ENCODE assay signal across 8 mouse cellular contexts in genomic region chr7:144940003-144940571, GRCm38 (mm10). TPM values are rescaled to one million over a fixed set of nuclear protein-coding genes. Genes with fewer than 3 reads are reported as not detected.
A peak's percentile ranks its signal among the peaks of the same experiment; 100 is the strongest.
DNase-seq lines count a peak whose midpoint lies in the region; ATAC-seq and TF ChIP-seq lines count a peak whose summit lies in the region.

No protein-coding gene starts in this region.

- no peaks in the 10 kb centered on the region for H3K9me3 ChIP-seq in ES-E14 (ENCODE audit: control insufficient read depth, insufficient read depth, low read depth, low read length)
- H3K9me3 ChIP-seq in kidney, embryonic 15.5 days (replicated peaks) = no peaks in the 10 kb centered on the region
- H3K9me3 ChIP-seq in midbrain, embryonic 12.5 days = no peaks in the 10 kb centered on the region

- no peaks in the 10 kb centered on the region for H3K27me3 ChIP-seq in kidney, embryonic 15.5 days
- peaks cover 59% of the 10 kb centered on the region for H3K27me3 ChIP-seq in midbrain, embryonic 12.5 days

- H3K9ac ChIP-seq in ES-E14 (ENCODE audit: insufficient read depth, low read depth, low read length, poor library complexity, severe bottlenecking) = peak overlapping the region; percentile 84
- peak overlapping the region; percentile 79 for H3K9ac ChIP-seq in kidney, embryonic 15.5 days
- H3K9ac ChIP-seq in midbrain, embryonic 12.5 days (replicated peaks) = peak overlapping the region; percentile 84

- DNase-seq in 3T3-L1 (ENCODE audit: low read depth, low spot score) (peak; percentile 68), ES-E14 (ENCODE audit: low read depth, low spot score) (no peak), adipocyte (ENCODE audit: low spot score) (no peak)
- peak; percentile 47 to 63 for DNase-seq in heart, adult 18-20 months
- no peak for DNase-seq in layer of hippocampus, adult 18-20 months (ENCODE audit: low spot score in 2 of 2)

- no peaks in the 10 kb centered on the region; a peak in 2 of 4 replicates for H3K4me1 ChIP-seq in ES-E14 (ENCODE audit: control insufficient read depth in 2 of 2, insufficient read depth in 2 of 2, low read length in 2 of 2, poor library complexity in 1 of 2)
- peaks cover 82% of the 10 kb centered on the region for H3K4me1 ChIP-seq in kidney, embryonic 15.5 days
- peaks cover 65% of the 10 kb centered on the region for H3K4me1 ChIP-seq in midbrain, embryonic 12.5 days

- ATAC-seq in kidney, embryonic 15.5 days (replicated peaks; ENCODE audit: low FRiP score) = peak; percentile 22
- ATAC-seq in midbrain, embryonic 12.5 days (ENCODE audit: low FRiP score, low read depth) = peak; percentile 44
- no peak for ATAC-seq in CD4-positive, CD25-positive, alpha-beta regulatory T cell, adult 4 months

- under 1% methylated on average over 22 of the region's 22 CpGs for WGBS in kidney, embryonic 15.5 days
- under 1% methylated on average over 22 of the region's 22 CpGs for WGBS in midbrain, embryonic 12.5 days

- H3K27ac ChIP-seq in ES-E14 (ENCODE audit: insufficient read depth, low read depth, low read length, poor library complexity, severe bottlenecking) = peak overlapping the region; percentile 97
- H3K27ac ChIP-seq in kidney, embryonic 15.5 days = peak overlapping the region; percentile 97
- H3K27ac ChIP-seq in midbrain, embryonic 12.5 days (replicated peaks) = peak overlapping the region; percentile 88

- peak overlapping the region; percentile 89 for H3K4me2 ChIP-seq in kidney, embryonic 15.5 days
- peak overlapping the region; percentile 94 for H3K4me2 ChIP-seq in midbrain, embryonic 12.5 days (replicated peaks)

- H3K4me3 ChIP-seq in ES-E14 (ENCODE audit: insufficient read depth in 1 of 2, low read depth in 1 of 2, low read length in 2 of 2, poor library complexity in 1 of 2, severe bottlenecking in 1 of 2) = peak overlapping the region; percentile 64 to 75
- H3K4me3 ChIP-seq in kidney, embryonic 15.5 days (replicated peaks) = peak overlapping the region; percentile 73
- peak overlapping the region; percentile 72 for H3K4me3 ChIP-seq in midbrain, embryonic 12.5 days

- peaks cover 26% of the 10 kb centered on the region for H3K36me3 ChIP-seq in ES-E14 (ENCODE audit: control insufficient read depth, insufficient read depth, low read length, poor library complexity, severe bottlenecking)
- peaks cover 23% of the 10 kb centered on the region for H3K36me3 ChIP-seq in kidney, embryonic 15.5 days
- peaks cover 21% of the 10 kb centered on the region for H3K36me3 ChIP-seq in midbrain, embryonic 12.5 days

- in situ Hi-C loops in ES-E14 (cut with MboI; ENCODE audit: low sequenced_read_pairs in 2 of 2, unreplicated experiment in 2 of 2) = no loop called here

TF ChIP-seq in ES-E14, 5 proteins besides CTCF, POLR2A, EP300 and RAD21:
- TF ChIP-seq MAFK (IDR thresholded peaks at IDR 0.05; ENCODE audit: insufficient read depth, low read depth, low read length) (no peak), ZC3H11A (IDR thresholded peaks at IDR 0.05; ENCODE audit: borderline replicate concordance, low read depth, low read length) (no peak), HCFC1 (IDR thresholded peaks at IDR 0.05; ENCODE audit: borderline replicate concordance, insufficient read depth, low read length) (no peak), ZNF384 (IDR thresholded peaks at IDR 0.05; ENCODE audit: low read depth, low read length) (no peak), CHD2 (IDR thresholded peaks at IDR 0.05; ENCODE audit: low read depth, low read length) (no peak)

RNA-seq across cellular contexts. Expression of gene Ccnd1, which starts 0.4 kb away (rescaled TPM):
- 57.6 and 65.9 TPM in 2 replicates for total RNA-seq in ES-E14 (2012; rRNA removed)
- total RNA-seq in heart, adult 18-20 months (2021) = 10 to 100 TPM; 38.3 to 62.8 TPM
- polyA plus RNA-seq in kidney, embryonic 15.5 days (2015; fragmentation: Nextera tagmentation; extraction: Ambion mirVana) = 229 and 245 TPM in 2 replicates
- 259 and 289 TPM in 2 replicates for polyA plus RNA-seq in midbrain, embryonic 12.5 days (2016; fragmentation: Nextera tagmentation; extraction: Ambion mirVana)
- total RNA-seq in layer of hippocampus, adult 18-20 months (2021) = 10 to 100 TPM; 56.0 to 59.6 TPM
- under 1 TPM; 0.83 to 0.87 TPM for polyA plus RNA-seq in CD4-positive, CD25-positive, alpha-beta regulatory T cell, adult 4 months (2017; shearing (Covaris generic))

RNA-seq across cellular contexts. Expression of gene LTO1, which starts 25.2 kb away (rescaled TPM):
- 23.9 TPM in 2 replicates for total RNA-seq in ES-E14 (2012; rRNA removed)
- total RNA-seq in heart, adult 18-20 months (2021) = 10 to 100 TPM; 18.1 to 18.3 TPM
- polyA plus RNA-seq in kidney, embryonic 15.5 days (2015; fragmentation: Nextera tagmentation; extraction: Ambion mirVana) = 25.8 and 27.9 TPM in 2 replicates
- polyA plus RNA-seq in midbrain, embryonic 12.5 days (2016; fragmentation: Nextera tagmentation; extraction: Ambion mirVana) = 33.6 and 36.4 TPM in 2 replicates
- 10 to 100 TPM; 25.6 to 27.2 TPM for total RNA-seq in layer of hippocampus, adult 18-20 months (2021)
- polyA plus RNA-seq in CD4-positive, CD25-positive, alpha-beta regulatory T cell, adult 4 months (2017; shearing (Covaris generic)) = 10 to 100 TPM; 39.4 to 48.0 TPM

RNA-seq across cellular contexts. Expression of gene Fgf15, which starts 43.8 kb away (rescaled TPM):
- 10.8 and 43.2 TPM in 2 replicates for total RNA-seq in ES-E14 (2012; rRNA removed)
- total RNA-seq in heart, adult 18-20 months (2021) = not detected
- 2.3 and 2.4 TPM in 2 replicates for polyA plus RNA-seq in kidney, embryonic 15.5 days (2015; fragmentation: Nextera tagmentation; extraction: Ambion mirVana)
- 69.8 and 95.0 TPM in 2 replicates for polyA plus RNA-seq in midbrain, embryonic 12.5 days (2016; fragmentation: Nextera tagmentation; extraction: Ambion mirVana)
- total RNA-seq in layer of hippocampus, adult 18-20 months (2021) = not detected
- not detected for polyA plus RNA-seq in CD4-positive, CD25-positive, alpha-beta regulatory T cell, adult 4 months (2017; shearing (Covaris generic))

Comparison
In these comparisons a context has a peak if more than half of its experiments do, and no peak if none do; other contexts are left out.
1. DNase-seq: peak in 3T3-L1 (single experiment) and heart, adult 18-20 months (2 of 2); none in ES-E14 (single experiment), layer of hippocampus, adult 18-20 months (0 of 2) and adipocyte (single experiment).
2. RNA of gene Fgf15, which starts 43.8 kb away (total RNA-seq): 10.8 to 43.2 TPM in ES-E14; not detected in heart, adult 18-20 months and not detected in layer of hippocampus, adult 18-20 months; every median in the first group is over 10 times any median in the second.
3. Peak in every context shown above with its lines, with median percentiles within 50 percentile points of each other: H3K27ac ChIP-seq, H3K4me3 ChIP-seq and H3K9ac ChIP-seq.